Mouse (Mus musculus) limb, embryonic 11.5 days (tissue): ENCODE results near the gene Limch1. TPM values are rescaled to one million over a fixed set of nuclear protein-coding genes. Genes with fewer than 3 reads are reported as not detected.

Source experiments
- ATAC-seq: fragments of 200-750 bp; cut with Nextera tagmentation; 2 replicates; pipeline ENCODE4 v1.8.0; 2017; ENCODE audit warnings: low read depth; ENCODE audit not compliant: insufficient number of reproducible peaks, low FRiP score, low TSS enrichment
- DNase-seq: peaks from one replicate; pipeline ENCODE4 v3.0.0-alpha.2; 2015; ENCODE audit warnings: low spot score
- H3K27ac ChIP-seq: fragments of 300-500 bp; sonication (generic); replicated peaks from 2 replicates; pipeline ENCODE4 v1.5.1; 2014; ENCODE audit warnings: low read depth, mild to moderate bottlenecking, low read length
- H3K27me3 ChIP-seq: fragments of 300-500 bp; sonication (generic); 2 replicates; pipeline ENCODE4 v1.6.1; 2014; ENCODE audit warnings: mild to moderate bottlenecking, low read length, mixed read lengths; ENCODE audit not compliant: control insufficient read depth, insufficient read depth
- H3K36me3 ChIP-seq: fragments of 300-500 bp; sonication (generic); 2 replicates; pipeline ENCODE4 v1.6.1; 2014; ENCODE audit warnings: mild to moderate bottlenecking, low read length, moderate library complexity, mixed read lengths; ENCODE audit not compliant: control insufficient read depth, insufficient read depth
- H3K4me1 ChIP-seq: fragments of 300-500 bp; sonication (generic); 2 replicates; pipeline ENCODE4 v1.6.1; 2014; ENCODE audit warnings: low read length, mixed read lengths; ENCODE audit not compliant: control insufficient read depth, insufficient read depth
- H3K4me2 ChIP-seq: fragments of 300-500 bp; sonication (generic); 2 replicates; pipeline ENCODE4 v1.6.1; 2014; ENCODE audit warnings: low read depth, mild to moderate bottlenecking, moderate library complexity; ENCODE audit not compliant: severe bottlenecking
- H3K4me3 ChIP-seq: fragments of 300-500 bp; sonication (generic); 2 replicates; pipeline ENCODE4 v1.5.1; 2014; ENCODE audit warnings: low read depth, low read length
- H3K9ac ChIP-seq: fragments of 300-500 bp; sonication (generic); 2 replicates; pipeline ENCODE4 v1.6.1; 2014; ENCODE audit warnings: mild to moderate bottlenecking, low read length
- H3K9me3 ChIP-seq: fragments of 300-500 bp; sonication (generic); 2 replicates; pipeline ENCODE4 v1.6.1; 2016; ENCODE audit warnings: low read length; ENCODE audit not compliant: control insufficient read depth
- WGBS: fragments of 180-500 bp; shearing (Covaris S2); extraction: QIAGEN DNeasy Blood & Tissue Kit; methylation state at CpG from one replicate; pipeline ENCODE4 v1.1.7; 2014; 5-methylcytosine and 5-hydroxymethylcytosine counted together
- polyA plus RNA-seq: library from polyadenylated mRNA; unstranded; fragments of >200 nt; fragmentation: Nextera tagmentation; extraction: Ambion mirVana; gene quantifications from 2 replicates; pipeline ENCODE4 v1.2.1, GENCODE M21; 2014

Gene Limch1
- polyA plus RNA-seq, 1 experiment from 2014 or later, result 39.7 TPM

DNA sequence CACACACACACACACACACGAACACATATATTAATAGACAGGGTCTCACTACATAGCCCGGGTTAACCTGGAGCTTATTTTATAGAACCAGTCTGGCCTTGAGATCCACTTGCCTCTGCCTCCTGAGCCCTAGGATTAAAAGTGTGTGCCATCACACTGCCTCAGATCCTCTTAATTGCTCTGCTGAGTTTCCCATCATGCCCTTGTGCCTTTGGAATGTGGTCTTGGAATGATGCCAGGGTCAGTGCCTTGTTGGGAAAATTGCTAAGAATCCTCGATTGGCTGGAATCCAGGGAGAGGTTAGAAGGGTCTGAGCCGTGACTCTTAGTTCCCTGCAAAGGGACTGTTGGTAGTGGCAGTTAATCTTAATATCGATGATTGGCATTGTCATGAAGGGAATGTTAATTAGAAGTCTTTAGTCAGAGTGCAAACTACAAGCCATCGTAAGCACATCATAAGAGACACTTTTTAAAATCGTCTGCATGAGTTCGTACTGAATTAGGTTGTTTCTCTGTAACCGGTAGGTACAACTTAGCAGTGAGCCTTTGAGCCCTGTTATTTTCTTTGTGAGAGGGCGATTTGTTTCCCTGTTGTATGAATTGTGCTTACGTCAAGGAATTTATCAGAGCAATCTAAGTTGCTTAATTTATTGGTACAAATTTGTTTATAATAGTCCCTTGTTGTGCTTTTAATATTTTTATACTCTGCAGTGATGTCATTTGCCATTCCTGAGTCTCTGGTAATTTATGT is 109.9 kb downstream of the Limch1 start:
- 76% methylated on average over 11 of the region's 11 CpGs for WGBS
- H3K36me3 ChIP-seq, result no peaks in the 10 kb centered on the region
- H3K9me3 ChIP-seq, result no peaks in the 10 kb centered on the region
- no peak overlapping the region for H3K9ac ChIP-seq
- H3K27ac ChIP-seq, result no peak overlapping the region
- ATAC-seq, result no peak
- H3K4me2 ChIP-seq, result no peak overlapping the region
- no peaks in the 10 kb centered on the region for H3K27me3 ChIP-seq
- DNase-seq, result no peak
- H3K4me1 ChIP-seq, result no peaks in the 10 kb centered on the region
- H3K4me3 ChIP-seq, result no peak overlapping the region

DNA sequence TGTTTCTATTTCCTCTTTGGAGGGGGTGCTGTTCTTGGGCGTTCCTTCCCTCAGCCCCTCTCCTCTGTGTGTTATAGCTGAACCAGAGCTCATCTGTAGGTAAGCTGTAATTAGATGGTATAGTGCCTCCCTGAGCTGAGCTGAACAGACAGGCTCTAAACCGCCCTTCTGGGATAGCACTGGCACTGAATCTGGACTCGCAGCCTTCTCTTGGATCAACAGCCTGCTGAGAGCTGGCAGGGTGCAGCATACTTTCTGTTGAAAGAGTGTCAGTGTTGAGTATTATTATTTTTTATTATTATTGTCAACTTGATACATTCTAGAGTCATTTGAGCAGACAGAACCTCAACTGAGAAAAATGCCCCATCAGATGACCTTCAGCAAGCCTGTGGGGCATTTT is 113.9 kb downstream of the Limch1 start:
- Histone ChIP-seq H3K4me1 (no peaks in the 10 kb centered on the region; the same call in 1 of the 2 replicates), H3K9ac (no peak overlapping the region), H3K9me3 (no peaks in the 10 kb centered on the region), H3K36me3 (no peaks in the 10 kb centered on the region), H3K4me3 (no peak overlapping the region), H3K27ac (no peak overlapping the region), H3K4me2 (no peak overlapping the region), H3K27me3 (no peaks in the 10 kb centered on the region)
- ATAC-seq (no peak), DNase-seq (no peak)
- WGBS, result 81% methylated on average over 3 of the region's 3 CpGs

DNA sequence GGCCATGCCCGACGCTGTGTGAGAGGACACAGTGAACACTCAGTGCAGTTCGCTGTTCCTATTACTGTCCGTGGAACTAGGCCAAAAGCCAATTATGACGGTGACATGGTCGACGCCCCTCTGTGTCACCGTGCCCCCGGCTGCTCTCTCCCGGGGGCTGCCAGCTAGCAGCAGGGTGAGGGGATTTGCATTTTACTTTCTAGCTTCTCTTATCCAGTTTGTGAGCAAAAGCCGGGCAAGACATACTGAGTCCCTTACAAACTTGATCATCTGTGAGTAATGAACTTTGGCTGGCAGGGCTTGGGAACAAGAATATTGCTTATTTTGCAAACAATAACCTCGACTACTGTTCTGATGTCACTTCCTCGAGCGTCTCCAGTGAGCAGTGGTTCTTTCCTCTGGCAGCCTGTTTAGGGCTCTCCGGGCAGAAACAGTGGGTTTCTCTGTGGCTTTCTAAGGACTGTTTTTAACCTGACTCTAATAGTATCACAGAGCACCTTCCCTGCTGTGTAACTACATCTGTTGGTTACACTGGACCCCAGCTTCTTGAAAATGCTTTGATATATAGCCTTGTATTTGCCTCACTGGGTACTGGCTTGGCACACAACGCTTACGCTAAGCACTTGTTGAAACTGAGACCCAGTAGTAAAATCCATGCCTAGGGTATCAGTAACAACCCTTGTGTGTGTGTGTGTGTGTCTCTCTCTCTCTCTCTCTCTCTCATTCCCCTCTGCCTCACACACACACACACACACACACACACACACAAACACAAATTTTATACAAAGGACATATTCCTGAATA is 115.8 kb downstream of the Limch1 start:
- DNase-seq (no peak), ATAC-seq (no peak)
- H3K9ac ChIP-seq, result no peak overlapping the region

DNA sequence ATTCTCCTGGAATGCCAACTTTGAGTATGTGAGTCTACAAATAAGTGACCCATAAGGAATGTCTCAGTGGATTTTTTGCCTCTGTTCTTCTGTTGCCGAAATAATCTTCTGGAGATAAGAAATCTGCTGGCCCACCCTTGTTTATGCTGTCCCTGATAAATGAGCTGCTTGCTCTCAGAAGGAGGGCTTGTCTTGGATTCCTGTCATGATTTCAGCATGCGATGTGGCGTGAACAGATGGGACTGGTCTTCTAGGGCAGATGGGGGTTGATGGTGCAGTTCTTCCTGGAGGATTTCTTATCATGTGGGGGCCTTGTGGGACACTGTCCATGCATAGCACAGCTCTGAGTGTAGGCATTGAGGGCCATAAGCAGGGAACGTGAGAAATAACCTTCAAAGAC is 116.5 kb downstream of the Limch1 start:
- Histone ChIP-seq H3K9ac (no peak overlapping the region), H3K4me2 (no peak overlapping the region), H3K4me1 (no peaks in the 10 kb centered on the region; the same call in 1 of the 2 replicates), H3K36me3 (no peaks in the 10 kb centered on the region), H3K9me3 (no peaks in the 10 kb centered on the region), H3K27me3 (no peaks in the 10 kb centered on the region), H3K4me3 (no peak overlapping the region), H3K27ac (no peak overlapping the region)
- WGBS, result 64% methylated on average over 4 of the region's 4 CpGs
- no peak for ATAC-seq
- DNase-seq, result no peak

More for the DNA sequence above, 115.8 kb downstream of the Limch1 start:
- H3K4me2 ChIP-seq, result no peak overlapping the region
- no peaks in the 10 kb centered on the region for H3K27me3 ChIP-seq
- H3K36me3 ChIP-seq, result no peaks in the 10 kb centered on the region
- no peak overlapping the region for H3K27ac ChIP-seq
- no peaks in the 10 kb centered on the region; the same call in 1 of the 2 replicates for H3K4me1 ChIP-seq
- H3K4me3 ChIP-seq, result no peak overlapping the region
- 71% methylated on average over 17 of the region's 17 CpGs for WGBS
- H3K9me3 ChIP-seq, result no peaks in the 10 kb centered on the region

DNA sequence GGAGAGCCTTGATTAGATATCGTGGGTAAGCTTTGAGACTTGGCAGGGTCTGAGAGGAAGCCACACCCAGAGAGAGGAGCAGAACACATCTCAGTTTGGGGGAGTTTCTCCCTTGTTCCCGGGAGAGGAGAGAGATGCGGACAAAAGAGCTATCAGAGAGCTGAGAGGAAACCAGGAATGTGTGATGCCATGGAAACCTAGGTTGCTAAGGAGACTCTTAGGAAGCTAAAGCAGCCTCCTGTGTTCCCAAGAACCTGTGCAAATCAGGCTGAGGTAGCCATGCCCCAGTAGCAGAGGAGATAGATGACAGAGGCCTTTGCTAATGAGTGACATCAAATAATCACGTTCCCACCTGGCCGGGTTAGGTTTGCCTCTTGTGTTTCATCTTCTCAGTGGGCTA is 119.6 kb downstream of the Limch1 start:
- Histone ChIP-seq H3K4me3 (no peak overlapping the region), H3K36me3 (no peaks in the 10 kb centered on the region), H3K9me3 (no peaks in the 10 kb centered on the region), H3K4me2 (no peak overlapping the region), H3K4me1 (no peaks in the 10 kb centered on the region; the same call in 1 of the 2 replicates), H3K9ac (no peak overlapping the region), H3K27me3 (no peaks in the 10 kb centered on the region), H3K27ac (no peak overlapping the region; the same call in 1 of the 2 replicates)
- 80% methylated on average over 5 of the region's 5 CpGs for WGBS
- ATAC-seq (no peak), DNase-seq (no peak)

DNA sequence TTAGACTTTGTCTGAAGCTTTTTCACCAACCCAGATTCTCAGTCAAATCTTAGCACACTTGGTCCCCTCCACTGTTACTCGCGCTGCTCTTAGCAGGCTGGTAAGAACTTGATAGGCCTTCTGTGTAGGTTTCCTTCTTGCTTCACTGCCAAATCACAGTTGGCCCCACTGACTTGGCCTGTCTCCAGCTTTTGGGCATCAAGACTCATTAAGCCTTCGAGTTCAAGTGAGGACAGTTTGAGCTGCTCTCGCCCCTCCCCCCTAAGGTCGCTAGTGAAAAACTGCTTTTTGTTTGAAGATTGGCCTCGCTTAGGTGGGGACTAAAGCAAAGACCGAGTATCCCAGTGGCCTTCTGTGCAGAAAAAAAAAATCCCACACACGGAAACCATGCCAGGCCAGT is 120.4 kb downstream of the Limch1 start:
- Histone ChIP-seq H3K4me1 (no peaks in the 10 kb centered on the region; the same call in 1 of the 2 replicates), H3K4me2 (no peak overlapping the region), H3K36me3 (no peaks in the 10 kb centered on the region), H3K9ac (no peak overlapping the region), H3K27ac (no peak overlapping the region; the same call in 1 of the 2 replicates), H3K4me3 (no peak overlapping the region), H3K9me3 (no peaks in the 10 kb centered on the region), H3K27me3 (no peaks in the 10 kb centered on the region)
- ATAC-seq (no peak), DNase-seq (no peak)
- 80% methylated on average over 8 of the region's 8 CpGs for WGBS

DNA sequence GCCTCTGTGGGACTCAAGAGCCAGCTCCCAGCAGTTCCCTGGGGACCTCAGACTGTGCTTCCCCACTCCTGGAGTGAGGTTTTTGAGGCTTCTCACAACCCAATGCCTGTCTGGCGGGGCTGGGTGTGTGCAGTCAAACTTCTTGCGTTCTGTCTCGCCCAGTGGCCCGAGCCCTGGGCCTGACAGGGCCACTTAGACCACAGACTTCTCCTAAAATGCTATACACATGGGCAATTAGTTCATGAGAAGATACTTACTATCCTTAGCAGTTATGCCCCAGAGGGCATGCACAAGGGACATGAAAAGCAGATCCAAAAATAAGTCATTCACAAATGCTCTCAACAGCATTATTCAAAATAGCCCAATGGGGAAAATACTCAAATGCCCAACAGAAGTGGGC is 123.9 kb downstream of the Limch1 start:
- Histone ChIP-seq H3K36me3 (no peaks in the 10 kb centered on the region), H3K4me1 (no peaks in the 10 kb centered on the region), H3K4me3 (no peak overlapping the region), H3K4me2 (no peak overlapping the region), H3K9ac (no peak overlapping the region), H3K27ac (no peak overlapping the region), H3K27me3 (no peaks in the 10 kb centered on the region), H3K9me3 (no peaks in the 10 kb centered on the region)
- ATAC-seq, result no peak
- DNase-seq, result no peak
- 93% methylated on average over 4 of the region's 4 CpGs for WGBS

DNA sequence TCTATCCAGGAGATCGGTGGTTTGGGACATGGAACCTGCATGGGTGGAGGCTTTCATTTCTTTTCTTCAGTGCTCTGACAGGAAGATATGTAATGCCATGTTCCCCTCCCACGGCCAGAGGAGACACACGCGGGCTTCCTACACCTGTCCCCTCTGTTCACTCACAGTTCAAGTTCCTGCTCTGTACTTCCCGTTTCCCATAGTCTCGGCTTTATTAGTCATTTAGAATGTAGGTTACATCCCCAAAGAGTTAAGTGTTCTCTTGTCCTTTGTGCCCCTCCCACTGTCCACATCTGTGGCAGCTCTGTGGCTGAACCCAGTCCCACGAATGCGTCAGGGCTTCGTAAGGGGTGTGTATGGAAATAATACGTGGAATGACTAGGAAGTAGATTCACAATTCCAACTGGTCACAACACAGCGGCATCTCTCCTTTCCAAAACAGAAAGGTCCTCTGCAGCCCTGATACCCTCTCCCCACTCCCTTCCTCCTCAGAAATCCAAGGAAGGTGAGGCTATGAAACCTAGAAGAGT is 126.0 kb downstream of the Limch1 start:
- 91% methylated on average over 11 of the region's 11 CpGs for WGBS

More for the DNA sequence above, 126.0 kb downstream of the Limch1 start:
- Histone ChIP-seq H3K9me3 (no peaks in the 10 kb centered on the region), H3K27me3 (no peaks in the 10 kb centered on the region), H3K4me1 (peaks cover 6% of the 10 kb centered on the region), H3K9ac (no peak overlapping the region), H3K36me3 (no peaks in the 10 kb centered on the region), H3K4me3 (no peak overlapping the region), H3K27ac (no peak overlapping the region), H3K4me2 (no peak overlapping the region)
- ATAC-seq (no peak), DNase-seq (no peak)
